Mouse (Mus musculus) MEL (cell line): ENCODE measurements around the gene Ccser1. TPM values are rescaled to one million over a fixed set of nuclear protein-coding genes. Genes with fewer than 3 reads are reported as not detected.

ENCODE experiments used
- DNase-seq: peaks from one replicate; pipeline ENCODE4 v3.0.0; 2011; ENCODE audit warnings: low read depth, low spot score
- H3K27ac ChIP-seq: 2 replicates; pipeline ENCODE4 v1.5.1; 2012; ENCODE audit warnings: low read depth, mild to moderate bottlenecking, control low read depth, low read length, moderate library complexity; ENCODE audit not compliant: control insufficient read depth
- H3K27me3 ChIP-seq, 2 experiments: fragments of 150-350 bp in 1 of 2; sonication (generic) in 1 of 2; 2 replicates each; pipeline ENCODE4 v1.6.1; 2012; ENCODE audit warnings: low read length in 2 of 2, mild to moderate bottlenecking in 2 of 2, improper control_type of control experiment in 1 of 2, moderate library complexity in 1 of 2; ENCODE audit not compliant: insufficient read depth in 2 of 2, control insufficient read depth in 1 of 2
- H3K36me3 ChIP-seq, 2 experiments: 2 replicates each; pipeline ENCODE4 v1.6.1; 2012 to 2014; ENCODE audit warnings: low read length in 2 of 2, improper control_type of control experiment in 1 of 2, inconsistent platforms in 1 of 2, mild to moderate bottlenecking in 1 of 2; ENCODE audit not compliant: insufficient read depth in 2 of 2, control insufficient read depth in 1 of 2
- H3K4me1 ChIP-seq, 2 experiments: fragments of 150-350 bp in 1 of 2; sonication (generic) in 1 of 2; 2 replicates each; pipeline ENCODE4 v1.6.1; 2012; ENCODE audit warnings: low read length in 2 of 2, improper control_type of control experiment in 1 of 2, mild to moderate bottlenecking in 1 of 2; ENCODE audit not compliant: insufficient read depth in 2 of 2, control insufficient read depth in 1 of 2
- H3K4me3 ChIP-seq, 2 experiments: fragments of 150-350 bp in 1 of 2; sonication (generic) in 1 of 2; 2 replicates each; pipeline ENCODE4 v1.5.1; 2012; ENCODE audit warnings: low read depth in 2 of 2, low read length in 2 of 2, mild to moderate bottlenecking in 2 of 2, moderate library complexity in 2 of 2, control low read depth in 1 of 2, improper control_type of control experiment in 1 of 2; ENCODE audit not compliant: control insufficient read depth in 1 of 2, insufficient read depth in 1 of 2
- H3K79me2 ChIP-seq: 2 replicates; pipeline ENCODE4 v1.6.1; 2012; ENCODE audit warnings: mild to moderate bottlenecking, low read length, moderate library complexity; ENCODE audit not compliant: control insufficient read depth, poor library complexity, insufficient read depth
- H3K9ac ChIP-seq: 2 replicates; pipeline ENCODE4 v1.6.1; 2012; ENCODE audit warnings: low read depth, mild to moderate bottlenecking, control low read depth, low read length, moderate library complexity; ENCODE audit not compliant: control insufficient read depth, poor library complexity, severe bottlenecking
- H3K9me3 ChIP-seq: fragments of 150-350 bp; sonication (generic); replicated peaks from 2 replicates; pipeline ENCODE4 v1.6.1; 2012; ENCODE audit warnings: mild to moderate bottlenecking, low read length, improper control_type of control experiment, moderate library complexity; ENCODE audit not compliant: insufficient read depth
- BHLHE40 ChIP-seq: IDR thresholded peaks from 2 replicates; pipeline ENCODE4 v1.6.1; 2012; ENCODE audit warnings: low read depth, mild to moderate bottlenecking, inconsistent platforms, low read length, improper control_type of control experiment, borderline replicate concordance
- CHD1 ChIP-seq: IDR thresholded peaks from 2 replicates; pipeline ENCODE4 v1.6.1; 2012; ENCODE audit warnings: low read depth, mild to moderate bottlenecking, inconsistent platforms, low read length, improper control_type of control experiment
- CHD2 ChIP-seq: IDR thresholded peaks from 2 replicates; pipeline ENCODE4 v1.6.1; 2011; ENCODE audit warnings: low read length, improper control_type of control experiment
- CTCF ChIP-seq, 3 experiments: IDR thresholded peaks in 2 of 3; conservative IDR thresholded peaks in 1 of 3; 2 replicates each; pipeline ENCODE4 v1.5.1; 2011 to 2012; ENCODE audit warnings: low read length in 3 of 3, low read depth in 2 of 3, mild to moderate bottlenecking in 2 of 3, improper control_type of control experiment in 1 of 3, inconsistent platforms in 1 of 3, mixed read lengths in 1 of 3, moderate library complexity in 1 of 3; ENCODE audit not compliant: control insufficient read depth in 1 of 3, insufficient read depth in 1 of 3, poor library complexity in 1 of 3, severe bottlenecking in 1 of 3
- ELF1 ChIP-seq: IDR thresholded peaks from 2 replicates; pipeline ENCODE4 v1.6.1; 2014; ENCODE audit warnings: low read depth, mild to moderate bottlenecking, inconsistent platforms, low read length, improper control_type of control experiment, moderate library complexity
- ETS1 ChIP-seq: IDR thresholded peaks from 2 replicates; pipeline ENCODE4 v1.6.1; 2012; ENCODE audit warnings: low read depth, mild to moderate bottlenecking, inconsistent platforms, low read length, improper control_type of control experiment, moderate library complexity
- GABPA ChIP-seq: IDR thresholded peaks from 2 replicates; pipeline ENCODE4 v1.6.1; 2012; ENCODE audit warnings: low read depth, mild to moderate bottlenecking, inconsistent platforms, low read length, improper control_type of control experiment, moderate library complexity
- HCFC1 ChIP-seq: IDR thresholded peaks from 2 replicates; pipeline ENCODE4 v1.6.1; 2012; ENCODE audit warnings: low read depth, mild to moderate bottlenecking, inconsistent platforms, low read length, improper control_type of control experiment, moderate library complexity
- JUND ChIP-seq: IDR thresholded peaks from 2 replicates; pipeline ENCODE4 v1.6.1; 2011; ENCODE audit warnings: low read depth, mild to moderate bottlenecking, improper control_type of control experiment, low read length
- KAT2A ChIP-seq: conservative IDR thresholded peaks from 2 replicates; pipeline ENCODE4 v1.6.1; 2012; ENCODE audit warnings: low read depth, low read length, improper control_type of control experiment, inconsistent platforms
- MAX ChIP-seq: IDR thresholded peaks from 2 replicates; pipeline ENCODE4 v1.6.1; 2011; ENCODE audit warnings: low read length, improper control_type of control experiment
- MAZ ChIP-seq: IDR thresholded peaks from 2 replicates; pipeline ENCODE4 v1.6.1; 2012; ENCODE audit warnings: low read depth, mild to moderate bottlenecking, inconsistent platforms, low read length, improper control_type of control experiment
- MEF2A ChIP-seq: IDR thresholded peaks from 2 replicates; pipeline ENCODE4 v1.6.1; 2014; ENCODE audit warnings: low read depth, mild to moderate bottlenecking, inconsistent platforms, low read length, improper control_type of control experiment; ENCODE audit not compliant: poor library complexity, insufficient replicate concordance, severe bottlenecking; ENCODE audit errors: extremely low read depth
- MXI1 ChIP-seq: IDR thresholded peaks from 2 replicates; pipeline ENCODE4 v1.6.1; 2011; ENCODE audit warnings: mild to moderate bottlenecking, low read depth, low read length, improper control_type of control experiment
- NELFE ChIP-seq: IDR thresholded peaks from 2 replicates; pipeline ENCODE4 v1.6.1; 2011; ENCODE audit warnings: low read depth, low read length, improper control_type of control experiment
- NRF1 ChIP-seq: IDR thresholded peaks from 2 replicates; pipeline ENCODE4 v1.6.1; 2014; ENCODE audit warnings: low read depth, mild to moderate bottlenecking, inconsistent platforms, low read length, improper control_type of control experiment, moderate library complexity; ENCODE audit not compliant: poor library complexity, insufficient read depth, severe bottlenecking
- RAD21 ChIP-seq: IDR thresholded peaks from 2 replicates; pipeline ENCODE4 v1.6.1; 2011; ENCODE audit warnings: mild to moderate bottlenecking, low read depth, low read length, improper control_type of control experiment
- RCOR1 ChIP-seq: IDR thresholded peaks from 2 replicates; pipeline ENCODE4 v1.6.1; 2012; ENCODE audit warnings: low read depth, mild to moderate bottlenecking, inconsistent platforms, low read length, improper control_type of control experiment
- TCF12 ChIP-seq: IDR thresholded peaks from 2 replicates; pipeline ENCODE4 v1.6.1; 2014; ENCODE audit warnings: low read depth, mild to moderate bottlenecking, inconsistent platforms, low read length, improper control_type of control experiment, moderate library complexity
- UBTF ChIP-seq: IDR thresholded peaks from 2 replicates; pipeline ENCODE4 v1.6.1; 2012; ENCODE audit warnings: low read depth, mild to moderate bottlenecking, inconsistent platforms, low read length, improper control_type of control experiment, moderate library complexity, borderline replicate concordance; ENCODE audit not compliant: insufficient read depth
- USF1 ChIP-seq: IDR thresholded peaks from 2 replicates; pipeline ENCODE4 v1.6.1; 2014; ENCODE audit warnings: low read depth, mild to moderate bottlenecking, inconsistent platforms, low read length, improper control_type of control experiment, moderate library complexity
- ZKSCAN1 ChIP-seq: IDR thresholded peaks from 2 replicates; pipeline ENCODE4 v1.6.1; 2012; ENCODE audit warnings: low read depth, mild to moderate bottlenecking, inconsistent platforms, low read length, improper control_type of control experiment, moderate library complexity
- polyA plus RNA-seq, 2 experiments: library from polyadenylated mRNA; stranded (reverse) in 1 of 2; unstranded in 1 of 2; fragments of >175 nt in 1 of 2; fragments of >200 nt in 1 of 2; gene quantifications; 2 replicates each; pipeline versions ENCODE4 v1.2.1 to v1.2.4; 2012; ENCODE audit warnings: low replicate concordance in 2 of 2, low read depth in 1 of 2; ENCODE audit not compliant: insufficient read length in 2 of 2, insufficient read depth in 1 of 2, missing spikeins in 1 of 2
- total RNA-seq: library from RNA; depleted of rRNA; stranded (reverse); fragments of 300-350 nt; gene quantifications from 2 replicates; pipeline ENCODE4 v1.2.3, GENCODE M21; 2012

Ccser1 gene
- total and polyA plus RNA-seq, 3 experiments: not detected

- Histone ChIP-seq H3K9me3 (no peaks in the 10 kb centered on the region), H3K79me2 (no peaks in the 10 kb centered on the region), H3K36me3 (no peaks in the 10 kb centered on the region)
- DNase-seq: no peak
- no peak for TF ChIP-seq MXI1
- no peak for TF ChIP-seq GABPA
- no peak for TF ChIP-seq TCF12
- no peak for TF ChIP-seq MEF2A
- no peak for TF ChIP-seq USF1
- no peak for TF ChIP-seq ETS1
- TF ChIP-seq NELFE: no peak
- TF ChIP-seq MAX: no peak
- TF ChIP-seq CHD2: no peak
- TF ChIP-seq, all 39 proteins: peak for 0
- H3K4me1 ChIP-seq: no peaks in the 10 kb centered on the region
- H3K27ac ChIP-seq: no peak overlapping the region
- no peaks in the 10 kb centered on the region for H3K27me3 ChIP-seq
- H3K4me3 ChIP-seq: no peak overlapping the region
- H3K9ac ChIP-seq: no peak overlapping the region
Measured at GRCm38 (mm10) chr6:61432167-61432566, 252.0 kb downstream of the Ccser1 start.

GRCm38 (mm10) chr6:61432703-61433102 lies 252.6 kb downstream of the Ccser1 start:
- no peak for DNase-seq
- H3K27me3 ChIP-seq: no peaks in the 10 kb centered on the region
- no peak overlapping the region for H3K27ac ChIP-seq
- no peak overlapping the region for H3K4me3 ChIP-seq
- H3K9me3 ChIP-seq: no peaks in the 10 kb centered on the region
- no peaks in the 10 kb centered on the region for H3K4me1 ChIP-seq
- H3K79me2 ChIP-seq: no peaks in the 10 kb centered on the region
- no peaks in the 10 kb centered on the region for H3K36me3 ChIP-seq
- TF ChIP-seq KAT2A: no peak
- no peak for TF ChIP-seq RAD21
- no peak for TF ChIP-seq CTCF (IDR thresholded peaks at IDR 0.05 in 2 of 3, conservative IDR thresholded peaks at IDR 0.05 in 1 of 3; ENCODE audit: control insufficient read depth in 1 of 3, insufficient read depth in 1 of 3, low read depth in 2 of 3, low read length in 3 of 3, poor library complexity in 1 of 3, severe bottlenecking in 1 of 3)
- no peak for TF ChIP-seq MAZ
- TF ChIP-seq BHLHE40: no peak
- no peak for TF ChIP-seq ZKSCAN1
- no peak for TF ChIP-seq NELFE
- no peak for TF ChIP-seq CHD1
- no peak for TF ChIP-seq CHD2
- no peak for TF ChIP-seq ELF1
- no peak for TF ChIP-seq MXI1
- no peak for TF ChIP-seq MAX
- TF ChIP-seq JUND: no peak
- TF ChIP-seq RCOR1: no peak
- no peak for TF ChIP-seq UBTF
- no peak for TF ChIP-seq TCF12
- no peak for TF ChIP-seq NRF1
- no peak for TF ChIP-seq HCFC1
- no peak overlapping the region for H3K9ac ChIP-seq
